Mouse (Mus musculus) limb, embryonic 15.5 days (tissue): Measurements from ENCODE around the gene Kirrel. TPM values are rescaled to one million over a fixed set of nuclear protein-coding genes. Genes with fewer than 3 reads are reported as not detected.
"Not testable (repeated sequence)": the region's sequence is repeated elsewhere in the genome, so short reads cannot be mapped to it uniquely, and the experiment has no call there.

Source experiments
- ATAC-seq: fragments of 200-750 bp; cut with Nextera tagmentation; 2 replicates; pipeline ENCODE4 v1.8.0; 2017; ENCODE audit warnings: low read depth, moderate TSS enrichment; ENCODE audit not compliant: insufficient number of reproducible peaks, low FRiP score, low TSS enrichment
- H3K27ac ChIP-seq: fragments of 300-500 bp; sonication (generic); 2 replicates; pipeline ENCODE4 v1.5.1; 2015; ENCODE audit warnings: moderate library complexity, mild to moderate bottlenecking, inconsistent platforms
- H3K27me3 ChIP-seq: fragments of 300-500 bp; sonication (generic); 2 replicates; pipeline ENCODE4 v1.6.1; 2015; ENCODE audit warnings: inconsistent platforms
- H3K36me3 ChIP-seq: fragments of 300-500 bp; sonication (generic); 2 replicates; pipeline ENCODE4 v1.6.1; 2015; ENCODE audit warnings: inconsistent platforms
- H3K4me1 ChIP-seq: fragments of 300-500 bp; sonication (generic); 2 replicates; pipeline ENCODE4 v1.6.1; 2015; ENCODE audit warnings: inconsistent platforms
- H3K4me2 ChIP-seq: fragments of 300-500 bp; sonication (generic); 2 replicates; pipeline ENCODE4 v1.6.1; 2015; ENCODE audit warnings: mild to moderate bottlenecking, inconsistent platforms
- H3K4me3 ChIP-seq: fragments of 300-500 bp; sonication (generic); 2 replicates; pipeline ENCODE4 v1.5.1; 2015; ENCODE audit warnings: mild to moderate bottlenecking, inconsistent platforms
- H3K9ac ChIP-seq: fragments of 300-500 bp; sonication (generic); 2 replicates; pipeline ENCODE4 v1.6.1; 2015; ENCODE audit warnings: inconsistent platforms
- H3K9me3 ChIP-seq: fragments of 300-500 bp; sonication (generic); 2 replicates; pipeline ENCODE4 v1.6.1; 2016; ENCODE audit warnings: inconsistent platforms
- WGBS: fragments of 180-500 bp; shearing (Covaris S2); methylation state at CpG from one replicate; pipeline ENCODE4 v1.1.7; 2015; 5-methylcytosine and 5-hydroxymethylcytosine counted together
- polyA plus RNA-seq: library from polyadenylated mRNA; unstranded; fragments of >200 nt; fragmentation: Nextera tagmentation; extraction: Ambion mirVana; gene quantifications from 2 replicates; pipeline ENCODE4 v1.2.1, GENCODE M21; 2015

Gene Kirrel
- polyA plus RNA-seq, 1 experiment from 2014 or later: 19.5 TPM

- peaks cover 38% of the 10 kb centered on the region for H3K4me1 ChIP-seq
- peaks cover 8% of the 10 kb centered on the region for H3K36me3 ChIP-seq
- 33% methylated on average over 9 of the region's 9 CpGs for WGBS
- ATAC-seq: no peak
- H3K27me3 ChIP-seq: no peaks in the 10 kb centered on the region
- no peak overlapping the region for H3K27ac ChIP-seq
- H3K9ac ChIP-seq: no peak overlapping the region
- no peaks in the 10 kb centered on the region for H3K9me3 ChIP-seq
- no peak overlapping the region for H3K4me2 ChIP-seq
- H3K4me3 ChIP-seq: no peak overlapping the region
Observed at GRCm38 (mm10) chr3:87118214-87118613, 56.3 kb downstream of the Kirrel start.

DNA sequence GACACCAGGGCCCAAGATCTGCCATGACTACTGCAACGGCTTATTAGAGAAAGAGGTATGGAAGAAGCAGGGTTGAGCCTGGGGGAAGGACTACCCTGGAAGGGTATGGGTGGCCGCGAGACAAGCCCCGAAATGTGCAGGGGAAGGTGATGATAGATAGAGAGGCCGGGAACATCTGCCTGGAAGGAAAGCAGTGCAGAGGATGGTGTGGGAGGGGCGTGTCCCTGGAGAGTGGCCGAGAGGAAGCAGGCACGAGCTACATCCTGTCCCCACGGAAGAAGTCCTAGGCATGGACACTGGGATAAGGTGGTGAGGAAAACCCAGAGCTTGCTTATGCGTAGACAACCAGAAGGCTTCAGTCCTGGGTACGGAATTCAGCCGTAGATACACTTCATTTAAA is 56.9 kb downstream of the Kirrel start:
- Histone ChIP-seq H3K9me3 (no peaks in the 10 kb centered on the region), H3K4me3 (no peak overlapping the region), H3K9ac (no peak overlapping the region), H3K4me2 (no peak overlapping the region), H3K36me3 (peaks cover 8% of the 10 kb centered on the region), H3K27me3 (no peaks in the 10 kb centered on the region), H3K27ac (0 out of 2 replicates have a peak overlapping the region, but pooled peaks have one; percentile 24), H3K4me1 (peaks cover 35% of the 10 kb centered on the region)
- 70% methylated on average over 12 of the region's 12 CpGs for WGBS
- no peak for ATAC-seq

- Histone ChIP-seq H3K4me3 (no peak overlapping the region), H3K4me2 (no peak overlapping the region), H3K9me3 (no peaks in the 10 kb centered on the region), H3K27me3 (no peaks in the 10 kb centered on the region), H3K9ac (no peak overlapping the region), H3K27ac (no peak overlapping the region), H3K36me3 (no peaks in the 10 kb centered on the region), H3K4me1 (peaks cover 37% of the 10 kb centered on the region)
- ATAC-seq: no peak
- WGBS: 75% methylated on average over 6 of the region's 6 CpGs
Observed at GRCm38 (mm10) chr3:87115726-87116540, 58.6 kb downstream of the Kirrel start.

- Histone ChIP-seq H3K4me1 (peaks cover 37% of the 10 kb centered on the region), H3K9me3 (no peaks in the 10 kb centered on the region), H3K9ac (no peak overlapping the region), H3K27me3 (no peaks in the 10 kb centered on the region), H3K27ac (no peak overlapping the region), H3K4me3 (no peak overlapping the region), H3K4me2 (no peak overlapping the region), H3K36me3 (no peaks in the 10 kb centered on the region)
- WGBS: 77% methylated on average over 8 of the region's 8 CpGs
- ATAC-seq: no peak
Observed at GRCm38 (mm10) chr3:87115271-87115670, 59.3 kb downstream of the Kirrel start.

- 65% methylated on average over 9 of the region's 9 CpGs for WGBS
- H3K27me3 ChIP-seq: no peaks in the 10 kb centered on the region
- no peak overlapping the region for H3K4me3 ChIP-seq
- H3K27ac ChIP-seq: no peak overlapping the region
- H3K4me2 ChIP-seq: no peak overlapping the region
- H3K4me1 ChIP-seq: peaks cover 37% of the 10 kb centered on the region
- H3K9ac ChIP-seq: no peak overlapping the region
- no peaks in the 10 kb centered on the region for H3K9me3 ChIP-seq
- ATAC-seq: no peak
- H3K36me3 ChIP-seq: no peaks in the 10 kb centered on the region
Observed at GRCm38 (mm10) chr3:87114801-87115200, 59.7 kb downstream of the Kirrel start.

DNA sequence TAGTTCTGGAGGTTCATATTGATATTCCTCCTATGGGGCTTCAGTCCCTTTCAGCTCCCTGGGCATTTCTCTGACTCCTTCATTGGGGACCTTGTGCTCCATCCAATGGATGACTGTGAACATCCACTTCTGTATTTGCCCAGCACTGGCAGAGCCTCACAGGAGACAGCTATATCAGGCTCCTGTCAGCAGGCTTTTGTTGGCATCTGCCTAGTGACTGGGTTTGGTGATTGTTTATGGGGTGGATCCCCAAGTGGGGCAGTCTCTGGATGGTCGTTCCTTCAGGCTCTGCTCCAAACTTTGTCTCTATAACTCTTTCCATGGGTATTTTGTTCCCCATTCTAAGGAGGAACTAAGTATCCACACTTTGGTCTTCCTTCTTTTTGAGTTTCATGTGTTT is 60.7 kb downstream of the Kirrel start:
- H3K27me3 ChIP-seq, H3K4me3 ChIP-seq, H3K4me2 ChIP-seq, ATAC-seq, H3K27ac ChIP-seq, H3K36me3 ChIP-seq, H3K9me3 ChIP-seq, H3K9ac ChIP-seq: not testable (repeated sequence)
- WGBS: 59% methylated on average over 1 of the region's 1 CpGs
- H3K4me1 ChIP-seq: peaks cover 37% of the 10 kb centered on the region

- H3K9ac ChIP-seq: no peak overlapping the region
- peaks cover 24% of the 10 kb centered on the region for H3K4me1 ChIP-seq
- H3K36me3 ChIP-seq: no peaks in the 10 kb centered on the region; the same call in 1 of the 2 replicates
- no peaks in the 10 kb centered on the region for H3K27me3 ChIP-seq
- H3K9me3 ChIP-seq: no peaks in the 10 kb centered on the region
- WGBS: 69% methylated on average over 3 of the region's 3 CpGs
- H3K4me3 ChIP-seq: no peak overlapping the region
- no peak overlapping the region for H3K27ac ChIP-seq
- no peak overlapping the region for H3K4me2 ChIP-seq
- ATAC-seq: no peak
Observed at GRCm38 (mm10) chr3:87112264-87112663, 62.3 kb downstream of the Kirrel start.

DNA sequence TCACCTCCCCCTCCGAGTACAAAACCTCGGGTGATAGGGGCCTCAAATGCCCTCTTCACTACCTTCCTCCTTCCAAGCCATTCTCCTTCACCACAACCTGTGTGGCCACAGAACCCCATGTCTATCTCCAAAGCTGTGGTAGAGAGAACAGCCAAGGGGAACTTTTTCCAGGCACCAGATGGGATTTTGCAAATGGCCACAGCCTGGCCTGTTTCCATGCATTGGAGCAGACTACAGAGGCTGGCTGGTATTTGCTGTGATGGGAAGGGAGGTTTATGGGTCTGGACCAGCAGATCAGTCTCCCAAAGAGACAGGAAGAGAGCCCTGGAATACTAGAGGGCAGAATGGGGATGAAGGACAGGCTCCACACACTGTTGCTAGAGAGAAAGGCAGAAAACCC is 69.7 kb downstream of the Kirrel start:
- no peaks in the 10 kb centered on the region for H3K9me3 ChIP-seq
- 80% methylated on average over 2 of the region's 2 CpGs for WGBS
- no peak for ATAC-seq
- no peak overlapping the region for H3K4me2 ChIP-seq
- no peak overlapping the region for H3K9ac ChIP-seq
- H3K4me3 ChIP-seq: no peak overlapping the region
- peaks cover 3% of the 10 kb centered on the region; the same call in 1 of the 2 replicates for H3K36me3 ChIP-seq
- H3K4me1 ChIP-seq: peaks cover 47% of the 10 kb centered on the region
- H3K27me3 ChIP-seq: no peaks in the 10 kb centered on the region
- no peak overlapping the region for H3K27ac ChIP-seq

DNA sequence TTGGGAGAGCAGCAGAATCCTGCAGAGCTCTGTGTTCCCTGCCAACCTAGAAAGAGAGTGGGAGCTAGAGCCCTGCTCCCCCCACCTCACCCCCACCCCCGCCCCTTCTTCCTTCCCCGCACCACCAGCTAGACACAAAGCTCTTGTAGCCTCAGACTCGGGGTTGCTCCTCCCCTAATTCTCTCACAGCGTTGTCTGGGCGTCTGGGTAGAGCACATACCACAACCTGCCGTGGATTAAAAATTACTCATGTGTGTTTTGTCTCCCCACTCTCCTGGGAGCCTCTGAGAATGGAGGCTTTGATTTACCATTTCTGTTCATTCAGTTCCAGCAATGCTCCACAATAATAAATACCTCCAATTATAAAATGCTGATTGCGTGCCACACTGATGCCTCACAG is 72.2 kb downstream of the Kirrel start:
- no peak overlapping the region for H3K4me2 ChIP-seq
- ATAC-seq: no peak
- WGBS: 22% methylated on average over 7 of the region's 7 CpGs
- H3K9me3 ChIP-seq: no peaks in the 10 kb centered on the region
- H3K9ac ChIP-seq: no peak overlapping the region
- no peaks in the 10 kb centered on the region for H3K27me3 ChIP-seq
- peaks cover 51% of the 10 kb centered on the region for H3K4me1 ChIP-seq
- no peak overlapping the region for H3K4me3 ChIP-seq
- no peak overlapping the region for H3K27ac ChIP-seq
- peaks cover 7% of the 10 kb centered on the region for H3K36me3 ChIP-seq

DNA sequence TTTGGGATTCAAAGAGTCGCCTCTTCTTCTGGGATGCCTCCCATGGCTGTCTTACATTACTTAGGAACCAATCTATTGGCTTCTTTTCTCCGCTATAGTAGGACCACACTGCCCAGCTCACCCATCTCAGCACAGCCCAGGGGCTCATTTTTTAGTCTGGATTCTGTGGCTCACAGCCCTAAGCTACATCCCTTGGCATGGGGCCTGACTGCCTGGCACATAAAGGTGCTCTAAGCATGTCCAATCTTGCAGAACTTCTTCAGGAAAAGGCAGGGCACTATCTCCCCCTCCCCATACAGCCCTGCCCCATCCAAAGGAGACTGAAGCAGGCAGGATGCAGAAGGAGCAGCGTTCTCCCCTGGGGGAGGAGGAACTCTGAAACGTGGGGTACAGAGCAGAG is 73.6 kb downstream of the Kirrel start:
- Histone ChIP-seq H3K36me3 (peaks cover 11% of the 10 kb centered on the region), H3K4me1 (peaks cover 51% of the 10 kb centered on the region), H3K27ac (no peak overlapping the region), H3K4me2 (no peak overlapping the region), H3K9ac (no peak overlapping the region), H3K27me3 (no peaks in the 10 kb centered on the region), H3K9me3 (no peaks in the 10 kb centered on the region), H3K4me3 (no peak overlapping the region)
- 79% methylated on average over 4 of the region's 4 CpGs for WGBS
- no peak for ATAC-seq

- Histone ChIP-seq H3K36me3 (peaks cover 23% of the 10 kb centered on the region), H3K9ac (no peak overlapping the region), H3K27me3 (no peaks in the 10 kb centered on the region), H3K4me3 (no peak overlapping the region), H3K4me2 (no peak overlapping the region), H3K9me3 (no peaks in the 10 kb centered on the region), H3K4me1 (peaks cover 32% of the 10 kb centered on the region), H3K27ac (no peak overlapping the region)
- 79% methylated on average over 19 of the region's 19 CpGs for WGBS
- ATAC-seq: 0 out of 2 replicates have a peak, but pooled peaks have one; percentile 15
Observed at GRCm38 (mm10) chr3:87097969-87098946, 76.3 kb downstream of the Kirrel start.

GRCm38 (mm10) chr3:87097205-87097604 is 77.3 kb downstream of the Kirrel start:
- H3K9me3 ChIP-seq: no peaks in the 10 kb centered on the region
- no peak for ATAC-seq
- H3K36me3 ChIP-seq: peaks cover 30% of the 10 kb centered on the region
- H3K4me2 ChIP-seq: no peak overlapping the region
- peaks cover 24% of the 10 kb centered on the region for H3K4me1 ChIP-seq
- H3K27me3 ChIP-seq: no peaks in the 10 kb centered on the region
- H3K4me3 ChIP-seq: no peak overlapping the region
- H3K9ac ChIP-seq: no peak overlapping the region
- 92% methylated on average over 9 of the region's 9 CpGs for WGBS
- H3K27ac ChIP-seq: no peak overlapping the region; the same call in 1 of the 2 replicates
